Comparison of ENCODE assay signal across 11 mouse cellular contexts in genomic region chr3:108961655-108962054, GRCm38 (mm10). TPM values are rescaled to one million over a fixed set of nuclear protein-coding genes. Genes with fewer than 3 reads are reported as not detected.
DNase-seq lines count a peak whose midpoint lies in the region; ATAC-seq and TF ChIP-seq lines count a peak whose summit lies in the region.
"Had no signal": no experiment of that assay in that cellular context is flagged by ENCODE, and none has a peak within 500 bp of the region (broad histone marks: within the 10 kb centered on the region; RNA-seq: fewer than 3 reads in every experiment).

No protein-coding gene starts in this region.

- no peak overlapping the region for H3K4me3 ChIP-seq in heart, embryonic 11.5 days (ENCODE audit: low read depth, low read length)
- H3K4me3 ChIP-seq in heart, adult 2 months, result no peak overlapping the region
- H3K4me3 ChIP-seq in E14TG2a.4 (replicated peaks; ENCODE audit: low read length), result peak overlapping the region; percentile 54; the same call in 1 of the 2 replicates
- H3K4me3 ChIP-seq in hindbrain, embryonic 15.5 days, result peak overlapping the region; percentile 24
- no peak overlapping the region for H3K4me3 ChIP-seq in stomach, embryonic 14.5 days (ENCODE audit: low read depth, low read length)
- H3K4me3 ChIP-seq in intestine, embryonic 16.5 days (ENCODE audit: low read length), result no peak overlapping the region

- 0 out of 2 replicates have a peak overlapping the region, but pooled peaks have one; percentile 3 for H3K9ac ChIP-seq in heart, embryonic 11.5 days (ENCODE audit: low read depth, low read length)
- H3K9ac ChIP-seq in heart, adult 2 months (ENCODE audit: low read depth, low read length), result no peak overlapping the region
- H3K9ac ChIP-seq in hindbrain, embryonic 15.5 days, result peak overlapping the region; percentile 33; the same call in 1 of the 2 replicates
- no peak overlapping the region for H3K9ac ChIP-seq in stomach, embryonic 14.5 days (replicated peaks; ENCODE audit: low read depth, low read length)
- H3K9ac ChIP-seq in intestine, embryonic 16.5 days (ENCODE audit: low read depth, low read length), result no peak overlapping the region

- WGBS in heart, embryonic 11.5 days (ENCODE audit: insufficient replicate concordance), result 45% methylated on average over 6 of the region's 6 CpGs
- 51% methylated on average over 6 of the region's 6 CpGs for WGBS in heart, adult 2 months
- 20% methylated on average over 6 of the region's 6 CpGs for WGBS in hindbrain, embryonic 15.5 days
- 30% methylated on average over 6 of the region's 6 CpGs for WGBS in stomach, embryonic 14.5 days
- WGBS in intestine, embryonic 16.5 days, result 45% methylated on average over 6 of the region's 6 CpGs

- no peak for TF ChIP-seq POLR2A in heart, adult 2 months (IDR thresholded peaks at IDR 0.05; ENCODE audit: insufficient read depth, low read depth, low read length)

- no peak overlapping the region for H3K27ac ChIP-seq in heart, embryonic 11.5 days (ENCODE audit: low read depth, low read length)
- no peak overlapping the region for H3K27ac ChIP-seq in heart, adult 2 months
- H3K27ac ChIP-seq in hindbrain, embryonic 15.5 days (replicated peaks), result peak overlapping the region; percentile 88
- peak overlapping the region; percentile 4; the same call in 1 of the 2 replicates for H3K27ac ChIP-seq in stomach, embryonic 14.5 days (ENCODE audit: low read length)
- no peak overlapping the region for H3K27ac ChIP-seq in intestine, embryonic 16.5 days (ENCODE audit: low read length)
- H3K27ac ChIP-seq: macrophage had no signal

- no peaks in the 10 kb centered on the region for H3K9me3 ChIP-seq in heart, embryonic 11.5 days (replicated peaks; ENCODE audit: control insufficient read depth, low read length)
- no peaks in the 10 kb centered on the region for H3K9me3 ChIP-seq in E14TG2a.4 (ENCODE audit: low read length)
- H3K9me3 ChIP-seq in hindbrain, embryonic 15.5 days, result no peaks in the 10 kb centered on the region
- H3K9me3 ChIP-seq in stomach, embryonic 14.5 days (ENCODE audit: control insufficient read depth, low read depth, low read length), result no peaks in the 10 kb centered on the region
- no peaks in the 10 kb centered on the region for H3K9me3 ChIP-seq in intestine, embryonic 16.5 days (ENCODE audit: control insufficient read depth, low read length)

- no peaks in the 10 kb centered on the region for H3K27me3 ChIP-seq in heart, embryonic 11.5 days (ENCODE audit: control insufficient read depth, insufficient read depth, low read length)
- no peaks in the 10 kb centered on the region for H3K27me3 ChIP-seq in heart, adult 2 months (ENCODE audit: control insufficient read depth, insufficient read depth, low read length)
- peaks cover 25% of the 10 kb centered on the region for H3K27me3 ChIP-seq in E14TG2a.4 (ENCODE audit: insufficient read depth, low read length)
- no peaks in the 10 kb centered on the region for H3K27me3 ChIP-seq in hindbrain, embryonic 15.5 days
- no peaks in the 10 kb centered on the region for H3K27me3 ChIP-seq in stomach, embryonic 14.5 days (ENCODE audit: control insufficient read depth, insufficient read depth, low read length)
- H3K27me3 ChIP-seq in intestine, embryonic 16.5 days (replicated peaks; ENCODE audit: control insufficient read depth, insufficient read depth, low read length), result no peaks in the 10 kb centered on the region

- TF ChIP-seq EP300 in heart, adult 2 months (IDR thresholded peaks at IDR 0.05; ENCODE audit: insufficient read depth, low read depth, low read length), result no peak

- no peak for TF ChIP-seq CTCF in heart, adult 2 months (IDR thresholded peaks at IDR 0.05)
- TF ChIP-seq CTCF in E14TG2a.4 (conservative IDR thresholded peaks at IDR 0.05; ENCODE audit: low read length), result no peak

- no peak for ATAC-seq in heart, embryonic 11.5 days (replicated peaks; ENCODE audit: insufficient number of reproducible peaks, low FRiP score, low TSS enrichment)
- ATAC-seq in hindbrain, embryonic 15.5 days (ENCODE audit: low FRiP score, low read depth), result peak; percentile 60
- ATAC-seq in stomach, embryonic 14.5 days (ENCODE audit: insufficient number of reproducible peaks, insufficient read depth, low FRiP score, low read depth), result peak; percentile 25; the same call in 1 of the 2 replicates
- no peak for ATAC-seq in intestine, embryonic 16.5 days

- H3K4me1 ChIP-seq in heart, embryonic 11.5 days (ENCODE audit: control insufficient read depth, insufficient read depth, low read length), result no peaks in the 10 kb centered on the region; the same call in 1 of the 2 replicates
- H3K4me1 ChIP-seq in heart, adult 2 months (ENCODE audit: control insufficient read depth, insufficient read depth, low read length), result no peaks in the 10 kb centered on the region; the same call in 1 of the 2 replicates
- peaks cover 14% of the 10 kb centered on the region for H3K4me1 ChIP-seq in E14TG2a.4 (replicated peaks; ENCODE audit: low read depth, low read length)
- H3K4me1 ChIP-seq in hindbrain, embryonic 15.5 days (replicated peaks), result peaks cover 21% of the 10 kb centered on the region
- peaks cover 8% of the 10 kb centered on the region; the same call in 1 of the 2 replicates for H3K4me1 ChIP-seq in stomach, embryonic 14.5 days (ENCODE audit: control insufficient read depth, insufficient read depth, low read length)
- H3K4me1 ChIP-seq in intestine, embryonic 16.5 days (ENCODE audit: control insufficient read depth, insufficient read depth, low read length), result peaks cover 4% of the 10 kb centered on the region; the same call in 1 of the 2 replicates

- intact Hi-C loops in heart, adult 2 months (cut with DNase I), result no loop called here

- no peaks in the 10 kb centered on the region for H3K79me2 ChIP-seq in heart, adult 2 months (replicated peaks; ENCODE audit: control insufficient read depth, insufficient read depth, low read length)

- no peak for DNase-seq in heart, adult 2 months
- no peak for DNase-seq in ovary, postnatal 36 days (ENCODE audit: low spot score)
- no peak for DNase-seq in cerebellum, postnatal 36 days
- DNase-seq: right cerebral cortex, postnatal 25 days had no signal

- no peaks in the 10 kb centered on the region for H3K36me3 ChIP-seq in heart, embryonic 11.5 days (ENCODE audit: control insufficient read depth, insufficient read depth, low read length)
- H3K36me3 ChIP-seq in heart, adult 2 months (ENCODE audit: control insufficient read depth, insufficient read depth, low read length), result no peaks in the 10 kb centered on the region
- no peaks in the 10 kb centered on the region for H3K36me3 ChIP-seq in E14TG2a.4 (ENCODE audit: insufficient read depth, low read length)
- no peaks in the 10 kb centered on the region for H3K36me3 ChIP-seq in hindbrain, embryonic 15.5 days
- H3K36me3 ChIP-seq in stomach, embryonic 14.5 days (ENCODE audit: control insufficient read depth, insufficient read depth, low read length), result no peaks in the 10 kb centered on the region
- no peaks in the 10 kb centered on the region for H3K36me3 ChIP-seq in intestine, embryonic 16.5 days (ENCODE audit: control insufficient read depth, insufficient read depth, low read length)

- H3K4me2 ChIP-seq in heart, embryonic 11.5 days, result peak overlapping the region; percentile 17; the same call in 1 of the 2 replicates
- H3K4me2 ChIP-seq in hindbrain, embryonic 15.5 days, result peak overlapping the region; percentile 51
- peak overlapping the region; percentile 0; the same call in 1 of the 2 replicates for H3K4me2 ChIP-seq in stomach, embryonic 14.5 days (replicated peaks; ENCODE audit: low read depth, low read length)
- no peak overlapping the region for H3K4me2 ChIP-seq in intestine, embryonic 16.5 days (ENCODE audit: low read depth, low read length)

RNA-seq across cellular contexts. Expression of gene Gm9857, which starts 21.4 kb away (rescaled TPM):
- polyA plus RNA-seq in heart, embryonic 11.5 days (2014; fragmentation: Nextera tagmentation; extraction: Ambion mirVana), result not detected in 2 replicates
- not detected for total RNA-seq in heart, adult 2 months (2021)
- not detected in 2 replicates for polyA plus RNA-seq in heart, adult 2 months (2012; rRNA removed)
- polyA plus RNA-seq in hindbrain, embryonic 15.5 days (2015; fragmentation: Nextera tagmentation; extraction: Ambion mirVana), result 0.66 TPM in 1 of 2 replicates, not detected in the other
- polyA plus RNA-seq in stomach, embryonic 14.5 days (2014; fragmentation: Nextera tagmentation; extraction: Ambion mirVana), result not detected in 2 replicates
- polyA plus RNA-seq in intestine, embryonic 16.5 days (2015; fragmentation: Nextera tagmentation; extraction: Ambion mirVana), result not detected in 2 replicates
- total RNA-seq: granulocyte monocyte progenitor cell, adult 5-6 weeks had no signal
- polyA plus RNA-seq: macrophage had no signal

RNA-seq across cellular contexts. Expression of gene Henmt1, which starts 22.0 kb away (rescaled TPM):
- 0.16 and 0.41 TPM in 2 replicates for polyA plus RNA-seq in heart, embryonic 11.5 days (2014; fragmentation: Nextera tagmentation; extraction: Ambion mirVana)
- not detected for total RNA-seq in heart, adult 2 months (2021)
- not detected in 2 replicates for polyA plus RNA-seq in heart, adult 2 months (2012; rRNA removed)
- polyA plus RNA-seq in hindbrain, embryonic 15.5 days (2015; fragmentation: Nextera tagmentation; extraction: Ambion mirVana), result 2.3 and 2.5 TPM in 2 replicates
- 0.43 and 0.78 TPM in 2 replicates for polyA plus RNA-seq in stomach, embryonic 14.5 days (2014; fragmentation: Nextera tagmentation; extraction: Ambion mirVana)
- 0.12 and 0.28 TPM in 2 replicates for polyA plus RNA-seq in intestine, embryonic 16.5 days (2015; fragmentation: Nextera tagmentation; extraction: Ambion mirVana)
- total RNA-seq: granulocyte monocyte progenitor cell, adult 5-6 weeks had no signal
- polyA plus RNA-seq: macrophage had no signal

RNA-seq across cellular contexts. Expression of gene Prpf38b, which starts 50.1 kb away (rescaled TPM):
- 53.8 and 56.4 TPM in 2 replicates for polyA plus RNA-seq in heart, embryonic 11.5 days (2014; fragmentation: Nextera tagmentation; extraction: Ambion mirVana)
- 10 to 100 TPM; 17.3 to 21.1 TPM for total RNA-seq in heart, adult 2 months (2021)
- 13.6 and 17.8 TPM in 2 replicates for polyA plus RNA-seq in heart, adult 2 months (2012; rRNA removed)
- 51.8 and 54.4 TPM in 2 replicates for polyA plus RNA-seq in hindbrain, embryonic 15.5 days (2015; fragmentation: Nextera tagmentation; extraction: Ambion mirVana)
- 73.7 and 77.1 TPM in 2 replicates for polyA plus RNA-seq in stomach, embryonic 14.5 days (2014; fragmentation: Nextera tagmentation; extraction: Ambion mirVana)
- polyA plus RNA-seq in intestine, embryonic 16.5 days (2015; fragmentation: Nextera tagmentation; extraction: Ambion mirVana), result 53.6 and 57.8 TPM in 2 replicates

Comparison
In these comparisons a context has a peak if more than half of its experiments do, and no peak if none do; other contexts are left out.
1. H3K9ac ChIP-seq: peak in heart, embryonic 11.5 days (single experiment) and hindbrain, embryonic 15.5 days (single experiment); none in heart, adult 2 months (single experiment), stomach, embryonic 14.5 days (single experiment) and intestine, embryonic 16.5 days (single experiment).
2. ATAC-seq: peak in hindbrain, embryonic 15.5 days (single experiment) and stomach, embryonic 14.5 days (single experiment); none in heart, embryonic 11.5 days (single experiment) and intestine, embryonic 16.5 days (single experiment).
3. H3K27ac ChIP-seq: peak in hindbrain, embryonic 15.5 days (single experiment) and stomach, embryonic 14.5 days (single experiment); none in heart, embryonic 11.5 days (single experiment), heart, adult 2 months (single experiment) and intestine, embryonic 16.5 days (single experiment).
4. H3K4me3 ChIP-seq: peak in E14TG2a.4 (single experiment) and hindbrain, embryonic 15.5 days (single experiment); none in heart, embryonic 11.5 days (single experiment), heart, adult 2 months (single experiment), stomach, embryonic 14.5 days (single experiment) and intestine, embryonic 16.5 days (single experiment).